Mouse (Mus musculus) liver, postnatal 0 days (tissue): ENCODE measurements around the gene Trit1. TPM values are rescaled to one million over a fixed set of nuclear protein-coding genes. Genes with fewer than 3 reads are reported as not detected.
A peak's percentile ranks its signal among the peaks of the same experiment; 100 is the strongest.

ENCODE experiments used
- ATAC-seq: fragments of 200-750 bp; cut with Nextera tagmentation; 2 replicates; pipeline ENCODE4 v1.8.0; 2017; ENCODE audit warnings: mild to moderate bottlenecking, moderate library complexity
- DNase-seq: peaks from one replicate; pipeline ENCODE4 v3.0.0-alpha.2; 2016
- H3K27ac ChIP-seq: fragments of 300-500 bp; sonication (generic); 2 replicates; pipeline ENCODE4 v1.5.1; 2014; ENCODE audit warnings: antibody characterized with exemption, moderate library complexity, mild to moderate bottlenecking, low read depth
- H3K27me3 ChIP-seq: fragments of 300-500 bp; sonication (generic); 2 replicates; pipeline ENCODE4 v1.6.1; 2014; ENCODE audit warnings: low read length, control low read depth, mixed read lengths; ENCODE audit not compliant: insufficient read depth
- H3K36me3 ChIP-seq: fragments of 300-500 bp; sonication (generic); replicated peaks from 2 replicates; pipeline ENCODE4 v1.6.1; 2014; ENCODE audit warnings: mild to moderate bottlenecking, control low read depth, low read length, moderate library complexity, mixed read lengths; ENCODE audit not compliant: insufficient read depth
- H3K4me1 ChIP-seq: fragments of 300-500 bp; sonication (generic); 2 replicates; pipeline ENCODE4 v1.6.1; 2014; ENCODE audit warnings: antibody characterized with exemption, mild to moderate bottlenecking, control low read depth; ENCODE audit not compliant: insufficient read depth
- H3K4me2 ChIP-seq: fragments of 300-500 bp; sonication (generic); 2 replicates; pipeline ENCODE4 v1.6.1; 2014; ENCODE audit warnings: low read depth, mild to moderate bottlenecking, low read length, moderate library complexity, mixed read lengths
- H3K4me3 ChIP-seq: fragments of 300-500 bp; sonication (generic); 2 replicates; pipeline ENCODE4 v1.5.1; 2014; ENCODE audit warnings: low read depth, low read length
- H3K9ac ChIP-seq: fragments of 300-500 bp; sonication (generic); replicated peaks from 2 replicates; pipeline ENCODE4 v1.6.1; 2014; ENCODE audit warnings: mild to moderate bottlenecking, moderate library complexity
- H3K9me3 ChIP-seq: fragments of 300-500 bp; sonication (generic); 2 replicates; pipeline ENCODE4 v1.6.1; 2016; ENCODE audit warnings: mild to moderate bottlenecking, control low read depth, low read length, mixed read lengths
- CTCF ChIP-seq: sonication (generic); IDR thresholded peaks from 2 replicates; pipeline ENCODE4 v1.5.1; 2016; ENCODE audit warnings: antibody characterized with exemption, low read depth
- EP300 ChIP-seq: IDR thresholded peaks from 2 replicates; pipeline ENCODE4 v1.6.1; 2016; ENCODE audit warnings: antibody characterized with exemption, low read depth, mild to moderate bottlenecking
- WGBS: fragments of 180-500 bp; shearing (Covaris S2); extraction: QIAGEN DNeasy Blood & Tissue Kit; methylation state at CpG from one replicate; pipeline ENCODE4 v1.1.7; 2014; ENCODE audit not compliant: insufficient replicate concordance; 5-methylcytosine and 5-hydroxymethylcytosine counted together
- polyA plus RNA-seq: library from polyadenylated mRNA; unstranded; fragments of >200 nt; fragmentation: Nextera tagmentation; extraction: Ambion mirVana; gene quantifications from 2 replicates; pipeline ENCODE4 v1.2.1, GENCODE M21; 2015

The Trit1 gene
- polyA plus RNA-seq, 1 experiment from 2014 or later, result 7.5 TPM

DNA sequence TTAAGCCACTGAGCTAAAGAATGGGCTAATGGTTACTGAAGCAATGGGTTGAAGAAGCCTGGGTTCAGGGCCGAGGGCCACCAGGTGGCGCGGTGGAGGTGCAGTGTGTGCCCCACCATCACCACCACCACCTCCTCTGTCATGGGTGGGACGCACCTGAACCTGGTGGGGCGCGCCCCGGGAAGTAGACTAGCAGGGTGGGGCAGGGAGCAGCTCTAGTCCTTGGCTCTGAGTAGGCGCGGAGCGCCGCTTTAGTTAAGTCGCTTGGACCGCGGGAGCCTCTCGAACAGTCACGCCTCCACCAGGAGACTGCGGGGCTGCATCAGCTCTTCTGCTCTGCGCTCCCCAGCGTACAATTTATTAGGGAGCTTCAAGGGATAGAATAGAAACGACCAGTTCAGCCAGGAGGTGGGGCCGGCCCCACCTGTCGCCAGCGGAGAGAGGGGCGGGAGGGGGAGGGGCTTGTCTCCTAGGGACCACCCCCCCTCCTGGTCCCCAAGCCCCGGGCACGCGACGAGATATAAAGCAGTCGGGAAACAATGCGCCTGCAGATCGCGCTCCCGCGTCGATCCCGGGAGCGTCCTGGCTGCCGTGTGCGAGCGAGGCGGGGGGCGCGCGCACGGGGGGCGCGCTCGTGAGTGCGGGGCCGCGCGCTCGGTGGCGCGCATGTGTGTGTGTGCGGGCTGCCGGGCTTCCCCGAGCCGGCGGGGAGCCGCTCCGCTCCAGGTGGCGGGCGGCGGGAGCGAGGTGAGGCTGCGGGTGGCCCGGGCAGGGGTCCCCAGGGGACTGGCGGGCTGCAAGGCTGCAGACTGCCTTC, 20.8 kb upstream of the Trit1 start, which contains the start of gene Mycl:
Mycl (plus strand) TSS at position 249 of the 817 bp plus-strand sequence.
- H3K9ac ChIP-seq, result peak within 1 kb of the TSS; percentile 33
- DNase-seq (peak; percentile 85), ATAC-seq (peak; percentile 56)
- H3K27ac ChIP-seq, result no peak within 1 kb of the TSS
- peak within 1 kb of the TSS; percentile 95 for H3K4me2 ChIP-seq
- H3K4me3 ChIP-seq, result peak within 1 kb of the TSS; percentile 59
- H3K9me3 ChIP-seq, result no peaks in the 10 kb centered on the region
- peak; percentile 86 for TF ChIP-seq CTCF
- no peak for TF ChIP-seq EP300
- WGBS, result under 1% methylated on average over 56 of the region's 69 CpGs
- H3K4me1 ChIP-seq, result peaks cover 9% of the 10 kb centered on the region; the same call in 1 of the 2 replicates
- H3K27me3 ChIP-seq, result peaks cover 39% of the 10 kb centered on the region
- H3K36me3 ChIP-seq, result no peaks in the 10 kb centered on the region

- no peaks in the 10 kb centered on the region for H3K9me3 ChIP-seq
- DNase-seq (no peak), ATAC-seq (peak; percentile 16)
- H3K27me3 ChIP-seq, result peaks cover 40% of the 10 kb centered on the region
- H3K4me1 ChIP-seq, result peaks cover 9% of the 10 kb centered on the region; the same call in 1 of the 2 replicates
- WGBS, result 1% methylated on average over 31 of the region's 32 CpGs
- no peak overlapping the region for H3K27ac ChIP-seq
- peak overlapping the region; percentile 33 for H3K9ac ChIP-seq
- peak overlapping the region; percentile 95 for H3K4me2 ChIP-seq
- TF ChIP-seq CTCF (no peak), EP300 (no peak)
- no peaks in the 10 kb centered on the region for H3K36me3 ChIP-seq
- H3K4me3 ChIP-seq, result peak overlapping the region; percentile 59
Observed at GRCm38 (mm10) chr4:122996221-122996617, 20.2 kb upstream of the Trit1 start.

GRCm38 (mm10) chr4:122996618-122997381, 19.6 kb upstream of the Trit1 start:
- Histone ChIP-seq H3K36me3 (no peaks in the 10 kb centered on the region), H3K27me3 (peaks cover 40% of the 10 kb centered on the region), H3K4me3 (peak overlapping the region; percentile 59), H3K4me1 (peaks cover 9% of the 10 kb centered on the region; the same call in 1 of the 2 replicates), H3K4me2 (peak overlapping the region; percentile 95), H3K9ac (peak overlapping the region; percentile 33), H3K27ac (no peak overlapping the region; the same call in 1 of the 2 replicates), H3K9me3 (no peaks in the 10 kb centered on the region)
- no peak for TF ChIP-seq CTCF
- TF ChIP-seq EP300, result no peak
- peak; percentile 49 for ATAC-seq
- peak; percentile 48 for DNase-seq
- WGBS, result 1% methylated on average over 43 of the region's 47 CpGs

- Histone ChIP-seq H3K27ac (peak overlapping the region; percentile 71), H3K4me3 (no peak overlapping the region)
- 33% methylated on average over 12 of the region's 12 CpGs for WGBS
Observed at GRCm38 (mm10) chr4:122998537-122999262, 17.7 kb upstream of the Trit1 start.

DNA sequence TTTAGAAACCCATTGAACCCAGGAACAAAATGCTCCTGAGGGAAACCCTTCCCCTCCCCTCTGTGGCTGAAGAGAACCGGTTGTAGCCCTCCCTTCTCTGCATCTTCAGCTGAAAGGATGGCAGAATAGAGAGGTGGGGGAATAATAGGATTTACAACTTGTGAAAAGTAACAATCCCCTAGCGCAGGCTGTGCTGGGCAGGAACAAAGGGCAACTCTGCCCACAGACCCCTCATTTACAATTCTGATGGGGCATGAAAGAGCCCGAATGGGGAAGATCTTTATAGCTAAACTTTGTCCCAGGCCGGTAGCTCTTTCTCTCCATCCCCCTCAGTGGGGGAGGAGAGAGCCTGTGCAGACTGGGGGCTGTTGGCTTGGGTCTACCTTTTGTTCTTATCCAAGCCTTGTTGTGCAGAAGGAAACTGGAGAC, 17.1 kb upstream of the Trit1 start:
- Histone ChIP-seq H3K4me3 (no peak overlapping the region), H3K27ac (peak overlapping the region; percentile 55; the same call in 1 of the 2 replicates), H3K36me3 (no peaks in the 10 kb centered on the region), H3K9ac (0 out of 2 replicates have a peak overlapping the region, but pooled peaks have one; percentile 42), H3K9me3 (no peaks in the 10 kb centered on the region), H3K4me1 (peaks cover 13% of the 10 kb centered on the region; the same call in 1 of the 2 replicates), H3K4me2 (peak overlapping the region; percentile 44), H3K27me3 (peaks cover 40% of the 10 kb centered on the region)
- ATAC-seq (no peak), DNase-seq (no peak)
- TF ChIP-seq EP300, result no peak
- TF ChIP-seq CTCF, result no peak
- WGBS, result 25% methylated on average over 4 of the region's 4 CpGs

More at GRCm38 (mm10) chr4:122998537-122999262, 17.7 kb upstream of the Trit1 start:
- DNase-seq, result peak; percentile 67
- Histone ChIP-seq H3K4me1 (peaks cover 11% of the 10 kb centered on the region; the same call in 1 of the 2 replicates), H3K27me3 (peaks cover 40% of the 10 kb centered on the region), H3K4me2 (peak overlapping the region; percentile 44), H3K9me3 (no peaks in the 10 kb centered on the region), H3K36me3 (no peaks in the 10 kb centered on the region), H3K9ac (peak overlapping the region; percentile 42; the same call in 1 of the 2 replicates)
- no peak for TF ChIP-seq EP300
- TF ChIP-seq CTCF, result no peak
- ATAC-seq, result peak; percentile 81
